Mouse (Mus musculus): ENCODE data around the gene Gm7138.
"Not testable (repeated sequence)": the region's sequence is repeated elsewhere in the genome, so short reads cannot be mapped to it uniquely, and the experiment has no call there.

Gm7138 gene

GRCm38 (mm10) chr10:77776844-77777243, at the start of gene Gm7138:
TSS of gene Gm7138 (minus strand) at chr10:77776944.
- DNase-seq (ENCODE audit: low read depth, low spot score), result not testable (repeated sequence)

DNA sequence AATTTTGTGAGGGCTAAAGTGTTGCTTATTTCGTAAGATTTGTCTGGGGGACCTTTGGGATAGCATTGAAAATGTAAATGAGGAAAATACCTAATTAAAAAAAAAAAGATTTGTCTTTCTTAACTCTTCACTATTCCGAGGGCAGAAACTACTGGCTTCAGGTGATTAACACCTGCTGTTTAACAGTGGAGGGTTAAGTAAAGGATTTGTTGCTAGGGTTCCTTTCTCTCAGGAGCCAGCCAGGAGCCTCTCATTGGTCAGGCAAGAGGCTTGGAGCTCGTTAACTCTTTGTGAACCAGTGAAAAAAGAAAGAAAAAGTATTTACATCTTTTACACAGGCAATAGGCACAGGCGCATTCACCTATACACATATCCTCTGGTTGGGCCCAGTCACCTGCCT, 42.5 kb upstream of the Gm7138 start:
- DNase-seq (ENCODE audit: low read depth, low spot score), result no peak

DNA sequence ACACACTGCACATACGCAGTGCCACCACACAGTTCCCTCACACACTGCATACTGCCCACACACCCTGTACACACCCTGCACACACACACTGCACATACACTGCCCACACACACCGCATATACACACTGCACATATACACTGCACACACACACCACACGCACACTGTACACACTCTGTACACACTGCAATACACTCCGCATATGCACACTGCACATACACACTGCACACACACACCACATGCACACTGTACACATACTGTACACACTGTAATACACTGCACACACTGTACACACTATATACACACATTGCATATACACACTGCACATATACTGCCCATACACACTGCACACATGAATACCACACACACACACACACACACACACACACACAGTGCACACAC, 41.8 kb upstream of the Gm7138 start:
- no peak for DNase-seq (ENCODE audit: low read depth, low spot score)

GRCm38 (mm10) chr10:77815514-77815913, 38.8 kb upstream of the Gm7138 start:
- no peak for DNase-seq (ENCODE audit: low read depth, low spot score)

GRCm38 (mm10) chr10:77814382-77814781, 37.6 kb upstream of the Gm7138 start, which contains the start of gene Gm2696:
TSS of gene Gm2696 (plus strand) at chr10:77814682.
- no peak for DNase-seq (ENCODE audit: low read depth, low spot score)

DNA sequence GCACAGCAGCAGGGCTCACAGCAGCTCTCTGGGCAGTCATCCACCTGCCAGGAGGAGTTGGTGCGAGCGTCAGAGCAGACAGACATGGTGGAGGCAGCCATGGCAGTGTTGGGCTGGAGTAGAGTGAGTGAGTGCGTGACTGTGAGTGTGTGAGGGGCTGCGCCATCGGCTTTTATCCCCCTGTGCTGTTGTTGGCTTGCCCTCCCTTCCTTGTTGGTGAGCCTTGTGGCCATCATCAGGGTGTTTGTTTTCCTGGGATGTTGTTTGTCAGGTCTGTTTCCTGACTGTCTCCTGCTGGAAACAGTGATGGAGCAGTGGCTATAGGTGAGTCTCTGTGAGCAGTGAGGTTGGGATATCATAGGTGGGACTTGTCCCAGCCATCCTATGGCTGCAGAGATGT, 35.0 kb upstream of the Gm7138 start, which contains the start of gene Gm9507:
Gene Gm9507, minus strand, starts transcription at position 101 of the 400 bp plus-strand sequence.
- no peak for DNase-seq (ENCODE audit: low read depth, low spot score)

DNA sequence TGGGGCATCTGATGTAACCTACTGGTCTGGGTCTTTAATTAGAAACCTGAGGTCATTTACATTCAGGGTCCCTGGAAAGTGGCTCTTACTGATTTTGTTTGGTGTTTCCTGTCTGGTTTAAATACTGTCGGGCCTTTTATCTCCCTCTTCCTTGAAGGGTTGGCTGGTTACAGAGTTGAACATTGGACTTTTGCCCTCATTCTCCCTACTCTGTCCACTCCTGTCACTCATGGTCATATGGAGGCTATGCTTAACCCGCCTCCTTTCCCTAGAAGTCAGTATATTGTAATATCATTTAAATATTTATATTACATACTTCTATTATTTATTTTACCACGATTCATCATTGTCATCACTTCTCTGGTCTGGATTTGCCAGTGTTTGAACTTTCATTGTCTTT, 27.4 kb upstream of the Gm7138 start:
- no peak for DNase-seq (ENCODE audit: low read depth, low spot score)

GRCm38 (mm10) chr10:77798921-77799508, 22.3 kb upstream of the Gm7138 start, which contains the start of gene Gm19668:
TSS of gene Gm19668 (minus strand) at chr10:77799133.
- no peak for DNase-seq (ENCODE audit: low read depth, low spot score)

DNA sequence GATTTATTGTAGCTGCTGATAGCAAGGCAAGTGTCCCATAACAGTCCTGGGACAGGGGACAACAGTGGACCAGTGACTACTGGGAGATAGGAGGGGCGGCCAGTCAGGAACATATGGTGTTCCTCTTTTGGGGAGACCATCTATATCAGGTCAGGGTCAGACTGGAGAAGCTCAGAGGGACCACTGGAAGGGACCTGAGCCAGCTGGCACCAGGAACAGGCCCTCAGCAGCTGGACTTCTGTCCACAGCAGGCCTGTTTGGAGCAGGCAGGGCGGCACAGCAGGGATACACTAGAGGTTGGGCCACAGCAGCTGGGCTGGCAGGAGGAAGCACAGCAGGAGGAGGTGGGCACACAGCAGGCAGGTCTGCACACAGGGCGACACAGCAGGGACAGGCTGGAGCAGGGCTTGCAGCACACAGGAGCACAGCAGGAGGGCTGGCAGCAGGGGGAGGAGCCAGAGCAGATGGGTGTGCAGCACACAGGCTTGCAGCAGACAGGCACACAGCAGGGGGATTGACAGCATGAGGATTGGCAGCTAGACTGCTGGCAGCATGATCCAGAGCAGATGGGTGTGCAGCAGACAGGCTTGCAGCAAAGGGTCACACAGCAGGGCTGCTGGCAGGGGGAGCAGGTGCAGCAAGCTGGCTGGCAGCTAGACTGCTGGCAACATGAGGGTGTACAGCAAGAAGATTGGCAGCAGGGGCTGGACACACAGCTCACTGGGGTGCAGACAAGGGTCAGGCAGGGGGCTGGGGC, 21.6 kb upstream of the Gm7138 start:
- DNase-seq (ENCODE audit: low read depth, low spot score), result not testable (repeated sequence)

DNA sequence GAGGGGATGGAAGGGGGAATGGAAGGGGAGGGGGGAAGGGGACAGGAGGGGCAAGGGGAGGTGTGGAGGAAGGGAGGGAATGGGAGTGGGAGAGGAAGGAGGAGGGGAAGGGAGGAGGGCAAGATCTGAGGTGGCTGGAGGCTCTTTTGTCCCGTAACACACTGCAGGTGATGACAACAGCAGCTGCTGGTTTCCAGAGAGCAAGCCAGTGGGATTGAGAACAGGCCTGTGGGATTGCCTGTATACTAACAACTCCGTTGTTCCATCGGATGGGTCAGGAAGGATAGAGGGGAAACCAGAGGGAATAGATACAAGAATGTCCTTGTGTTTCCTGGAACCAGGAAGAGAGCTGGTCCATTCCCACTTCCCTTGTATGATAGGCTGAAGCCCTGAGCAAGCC, 20.9 kb upstream of the Gm7138 start:
- no peak for DNase-seq (ENCODE audit: low read depth, low spot score)

GRCm38 (mm10) chr10:77794976-77795375, 18.2 kb upstream of the Gm7138 start, which contains the start of gene Gm9639:
TSS of gene Gm9639 (minus strand) at chr10:77795076.
- DNase-seq (ENCODE audit: low read depth, low spot score), result no peak

DNA sequence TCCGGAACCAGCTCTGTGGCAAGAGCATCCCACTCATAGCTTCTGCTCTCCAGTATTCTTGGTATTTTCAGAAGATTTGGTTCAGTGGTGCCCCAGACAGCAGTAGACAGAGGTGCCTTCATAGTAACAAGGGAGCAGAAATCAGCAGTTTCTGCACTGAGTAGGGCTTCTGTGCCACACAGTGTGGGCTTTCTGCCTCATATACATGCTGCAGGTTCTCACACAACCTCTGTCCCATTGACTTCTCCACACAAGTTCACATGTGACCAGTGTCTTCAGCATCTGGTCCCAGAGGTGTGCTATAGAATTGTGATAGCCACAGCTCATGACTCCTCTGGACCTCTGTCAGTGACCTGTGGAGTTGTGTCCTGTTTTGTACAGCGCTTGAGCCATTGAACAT, 11.9 kb upstream of the Gm7138 start:
- DNase-seq (ENCODE audit: low read depth, low spot score), result no peak

DNA sequence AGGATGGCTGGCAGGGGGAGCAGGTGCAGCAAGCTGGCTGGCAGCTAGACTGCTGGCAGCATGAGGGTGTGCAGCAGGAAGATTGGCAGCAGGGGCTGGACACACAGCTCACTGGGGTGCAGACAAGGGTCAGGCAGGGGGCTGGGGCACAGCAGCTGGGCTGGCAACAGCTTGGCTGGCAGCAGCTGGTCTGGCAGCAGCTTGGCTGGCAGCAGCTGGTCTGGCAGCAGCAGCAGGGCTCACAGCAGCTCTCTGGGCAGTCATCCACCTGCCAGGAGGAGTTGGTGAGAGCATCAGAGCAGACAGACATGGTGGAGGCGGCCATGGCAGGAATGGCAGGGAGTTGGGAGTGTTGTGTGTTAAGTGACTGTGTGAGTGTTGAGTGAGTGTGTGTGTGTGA, 11.1 kb upstream of the Gm7138 start, which contains the start of gene Gm7137:
Gene Gm7137, minus strand, starts transcription at position 325 of the 400 bp plus-strand sequence.
- not testable (repeated sequence) for DNase-seq (ENCODE audit: low read depth, low spot score)

DNA sequence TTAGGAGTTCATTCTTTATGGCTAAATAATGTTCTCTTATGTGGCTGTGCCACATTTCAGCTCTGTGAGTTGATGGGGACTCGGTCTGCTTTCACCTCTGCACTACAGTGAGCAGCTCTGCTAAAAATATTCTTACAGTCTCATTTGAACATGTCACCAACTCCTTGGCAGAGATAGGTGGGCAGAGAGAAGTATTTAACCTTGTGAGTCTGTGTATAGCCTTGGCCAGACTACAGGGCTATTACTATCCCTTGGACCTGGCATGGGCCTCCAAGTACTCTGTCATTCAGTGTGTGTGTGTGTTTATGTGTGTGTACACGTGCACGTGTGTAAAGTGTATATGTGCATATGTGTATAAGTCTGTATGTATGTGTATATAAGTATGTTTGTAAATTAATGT, 6.7 kb upstream of the Gm7138 start:
- DNase-seq (ENCODE audit: low read depth, low spot score), result not testable (repeated sequence)

DNA sequence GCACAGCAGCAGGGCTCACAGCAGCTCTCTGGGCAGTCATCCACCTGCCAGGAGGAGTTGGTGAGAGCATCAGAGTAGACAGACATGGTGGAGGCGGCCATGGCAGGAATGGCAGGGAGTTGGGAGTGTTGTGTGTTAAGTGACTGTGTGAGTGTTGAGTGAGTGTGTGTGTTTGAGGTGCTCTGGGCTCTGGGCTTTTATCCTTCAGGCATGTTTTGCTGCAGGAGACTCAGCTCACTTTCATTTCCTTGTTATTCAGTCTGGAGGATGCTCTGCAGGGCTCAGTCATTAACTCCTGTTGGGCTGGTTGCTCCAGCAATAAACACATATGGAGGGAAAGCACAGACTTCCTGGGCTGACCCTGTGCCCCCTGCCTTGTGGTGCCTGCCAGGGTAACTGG, 5.7 kb upstream of the Gm7138 start, which contains the start of gene Gm3250:
Gene Gm3250, minus strand, starts transcription at position 101 of the 400 bp plus-strand sequence.
- DNase-seq (ENCODE audit: low read depth, low spot score), result not testable (repeated sequence)

GRCm38 (mm10) chr10:77772142-77772541, 4.6 kb downstream of the Gm7138 start:
- not testable (repeated sequence) for DNase-seq (ENCODE audit: low read depth, low spot score)

DNA sequence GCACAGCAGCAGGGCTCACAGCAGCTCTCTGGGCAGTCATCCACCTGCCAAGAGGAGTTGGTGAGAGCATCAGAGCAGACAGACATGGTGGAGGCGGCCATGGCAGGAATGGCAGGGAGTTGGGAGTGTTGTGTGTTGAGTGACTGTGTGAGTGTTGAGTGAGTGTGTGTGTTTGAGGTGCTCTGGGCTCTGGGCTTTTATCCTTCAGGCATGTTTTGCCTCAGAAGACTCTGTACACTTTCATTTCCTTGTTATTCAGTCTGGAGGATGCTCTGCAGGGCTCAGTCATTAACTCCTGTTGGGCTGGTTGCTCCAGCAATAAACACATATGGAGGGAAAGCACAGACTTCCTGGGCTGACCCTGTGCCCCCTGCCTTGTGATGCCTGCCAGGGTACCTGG, 5.5 kb downstream of the Gm7138 start, which contains the start of gene Gm3238:
Gene Gm3238, minus strand, starts transcription at position 101 of the 400 bp plus-strand sequence.
- not testable (repeated sequence) for DNase-seq (ENCODE audit: low read depth, low spot score)

- DNase-seq (ENCODE audit: low read depth, low spot score), result no peak
Observed at GRCm38 (mm10) chr10:77769727-77770126, 7.0 kb downstream of the Gm7138 start.

- not testable (repeated sequence) for DNase-seq (ENCODE audit: low read depth, low spot score)
Observed at GRCm38 (mm10) chr10:77759582-77759981, 17.2 kb downstream of the Gm7138 start, which contains the start of gene Gm3233. TSS of gene Gm3233 (minus strand) at chr10:77759682.

DNA sequence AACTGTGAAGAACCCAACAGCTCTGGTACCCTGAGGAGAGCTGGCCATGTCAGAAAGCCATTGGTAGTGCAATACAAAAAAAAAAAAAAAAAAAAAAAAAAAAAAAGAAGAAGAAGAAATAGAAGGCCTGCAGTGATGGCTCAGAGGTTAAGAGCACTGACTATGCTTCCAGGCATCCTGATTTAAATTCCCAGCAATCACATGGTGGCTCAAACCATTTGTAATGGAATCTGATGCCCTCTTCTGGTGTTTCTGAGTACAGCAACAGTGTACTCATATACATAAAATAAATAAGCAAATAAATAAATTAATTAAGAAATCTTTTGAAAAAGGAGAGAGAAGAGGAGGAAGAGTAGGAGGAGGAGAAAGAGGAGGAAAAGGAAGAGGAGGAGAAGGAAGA, 23.3 kb downstream of the Gm7138 start:
- DNase-seq (ENCODE audit: low read depth, low spot score), result no peak

DNA sequence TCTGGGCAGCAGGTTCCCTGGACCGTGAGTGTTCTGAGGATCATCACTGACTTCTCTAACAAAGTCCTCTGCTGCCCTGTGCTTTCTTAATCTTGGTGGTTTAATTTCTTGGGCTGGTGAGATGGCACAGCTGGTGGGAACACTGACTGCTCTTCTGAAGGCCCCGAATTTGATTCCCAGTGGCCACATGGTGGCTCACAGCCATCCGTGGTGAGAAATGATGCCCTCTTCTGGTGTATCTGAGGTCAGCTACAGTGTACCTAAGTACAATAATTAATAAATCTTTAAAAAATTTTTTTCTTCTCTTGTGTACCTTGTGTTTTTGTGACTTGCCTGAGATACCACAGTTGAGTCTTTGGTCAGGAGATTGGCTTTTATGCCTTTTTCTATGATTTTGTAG, 24.4 kb downstream of the Gm7138 start:
- DNase-seq (ENCODE audit: low read depth, low spot score), result not testable (repeated sequence)

DNA sequence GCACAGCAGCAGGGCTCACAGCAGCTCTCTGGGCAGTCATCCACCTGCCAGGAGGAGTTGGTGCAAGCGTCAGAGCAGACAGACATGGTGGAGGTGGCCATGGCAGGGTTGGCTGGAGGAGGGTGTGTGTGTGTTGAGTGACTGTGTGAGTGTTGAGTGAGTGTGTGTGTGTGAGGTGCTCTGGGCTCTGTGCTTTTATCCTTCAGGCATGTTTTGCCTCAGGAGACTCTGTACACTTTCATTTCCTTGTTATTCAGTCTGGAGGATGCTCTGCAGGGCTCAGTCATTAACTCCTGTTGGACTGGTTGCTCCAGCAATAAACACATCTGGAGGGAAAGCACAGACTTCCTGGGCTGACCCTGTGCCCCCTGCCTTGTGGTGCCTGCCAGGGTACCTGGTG, 25.5 kb downstream of the Gm7138 start, which contains the start of gene Gm9736:
Gene Gm9736, minus strand, starts transcription at position 101 of the 400 bp plus-strand sequence.
- not testable (repeated sequence) for DNase-seq (ENCODE audit: low read depth, low spot score)
